Mouse (Mus musculus) 3134 (cell line): ENCODE measurements around the gene Henmt1.

Experiments
- DNase-seq: peaks from one replicate; pipeline ENCODE4 v3.0.0-alpha.2; 2011; ENCODE audit warnings: low spot score; ENCODE audit not compliant: insufficient read length; ENCODE audit errors: extremely low read depth

Henmt1 gene

GRCm38 (mm10) chr3:108939573-108939972, at the start of gene Henmt1:
Gene Henmt1, plus strand, starts transcription at chr3:108939873.
- DNase-seq, result no peak

DNA sequence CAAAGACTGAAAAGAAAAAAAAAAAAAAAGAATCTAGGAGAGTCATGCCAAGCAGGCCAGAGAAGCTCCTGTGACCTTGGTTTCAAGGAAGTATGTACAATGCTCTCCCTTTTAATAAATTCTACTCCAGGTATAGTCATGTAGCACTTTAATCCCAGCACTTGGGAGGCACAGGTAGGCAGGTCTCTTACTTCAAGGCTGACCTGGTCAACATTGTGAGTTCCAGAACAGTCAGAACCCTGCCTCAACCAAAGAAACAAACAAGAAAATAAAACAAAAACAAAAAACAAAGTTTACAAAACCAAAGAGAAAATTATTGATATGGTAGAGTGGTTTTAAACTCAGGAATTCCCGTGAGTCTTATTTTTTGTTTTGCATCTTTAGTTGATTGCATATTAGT, 49.8 kb upstream of the Henmt1 start, which contains the start of gene Fndc7:
Gene Fndc7, minus strand, starts transcription at position 101 of the 400 bp plus-strand sequence.
- DNase-seq, result no peak

- no peak for DNase-seq
Observed at GRCm38 (mm10) chr3:108892080-108892479, 47.6 kb upstream of the Henmt1 start.

- DNase-seq, result no peak
Observed at GRCm38 (mm10) chr3:108892914-108893313, 46.8 kb upstream of the Henmt1 start.

DNA sequence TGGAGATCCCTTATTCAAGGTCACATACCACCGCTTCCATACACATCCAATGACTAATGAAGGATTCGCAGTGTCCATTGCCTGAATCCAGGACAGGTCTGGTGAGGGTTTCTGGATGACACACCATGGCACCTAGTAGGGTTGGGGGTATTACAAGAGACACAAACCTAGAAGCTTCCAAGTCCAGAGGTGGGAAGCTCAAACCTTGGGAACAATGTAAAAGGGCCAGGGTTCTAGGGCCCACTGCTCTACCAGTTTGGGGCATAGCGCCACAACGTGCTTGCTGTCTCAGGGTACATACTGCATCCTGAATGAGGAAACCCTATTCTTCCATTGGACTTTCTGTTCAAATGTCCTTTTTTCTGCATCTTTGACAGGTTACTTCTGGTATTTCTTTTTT, 41.0 kb upstream of the Henmt1 start:
- no peak for DNase-seq

DNA sequence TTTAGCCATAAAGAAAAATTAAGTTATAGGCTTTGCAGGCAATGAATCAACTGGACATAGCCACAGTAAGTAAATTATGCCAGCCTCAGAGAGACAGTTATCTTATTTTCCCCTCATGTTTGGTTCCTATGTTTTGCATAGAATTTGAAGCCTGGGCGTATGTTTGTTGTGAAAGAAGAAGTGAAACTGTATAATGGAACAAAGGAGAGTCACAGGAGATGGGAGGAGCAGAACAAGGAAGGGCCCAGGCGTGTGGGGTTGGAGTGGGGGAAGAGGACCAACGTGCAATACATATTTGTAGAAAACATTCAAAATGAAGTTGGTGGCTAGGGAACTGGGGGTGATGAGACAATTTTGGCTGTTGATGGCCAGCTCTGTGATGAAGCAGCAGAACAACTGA, 39.5 kb upstream of the Henmt1 start:
- DNase-seq, result no peak

DNA sequence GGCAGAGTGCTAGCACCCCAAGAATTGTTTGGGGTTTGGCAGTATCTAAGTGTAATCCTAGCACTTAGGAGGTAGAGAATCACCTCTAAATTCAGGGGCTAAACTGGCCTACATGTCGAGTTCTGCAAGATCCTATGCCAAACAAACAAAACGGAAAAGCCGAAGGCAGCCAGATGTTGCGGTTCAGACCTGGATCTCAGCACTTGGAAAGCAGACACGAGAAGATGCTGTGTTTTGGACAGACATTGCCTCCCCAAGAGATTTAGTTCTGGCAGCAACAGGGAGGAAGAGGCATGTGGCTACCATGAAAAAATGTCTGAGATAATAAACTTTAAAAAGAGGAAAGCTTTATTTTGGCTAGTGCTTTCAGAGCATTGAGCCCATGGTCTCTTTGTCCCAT, 39.0 kb upstream of the Henmt1 start:
- DNase-seq, result no peak

- no peak for DNase-seq
Observed at GRCm38 (mm10) chr3:108902038-108902437, 37.6 kb upstream of the Henmt1 start.

DNA sequence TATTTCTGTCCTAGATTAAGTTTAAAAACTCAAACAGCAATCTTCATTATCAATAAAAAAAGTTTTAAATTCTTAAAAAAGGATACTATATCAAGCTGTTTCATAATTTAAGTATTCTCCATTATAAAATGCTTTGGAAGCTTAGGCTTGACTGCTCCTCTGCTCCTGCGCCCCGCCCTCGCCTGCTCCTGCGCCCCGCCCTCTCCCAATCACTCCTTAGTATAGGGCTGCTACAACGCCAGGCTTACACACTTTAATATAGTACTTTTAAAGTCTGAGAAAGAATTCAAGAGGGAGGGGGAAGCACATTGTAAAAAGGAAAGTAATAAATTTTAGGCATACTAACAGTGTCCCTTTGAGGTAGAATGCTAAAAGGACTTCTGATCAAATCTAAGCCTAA, 36.7 kb upstream of the Henmt1 start:
- DNase-seq, result no peak

GRCm38 (mm10) chr3:108910303-108911080, 29.2 kb upstream of the Henmt1 start:
- peak; percentile 44 for DNase-seq

DNA sequence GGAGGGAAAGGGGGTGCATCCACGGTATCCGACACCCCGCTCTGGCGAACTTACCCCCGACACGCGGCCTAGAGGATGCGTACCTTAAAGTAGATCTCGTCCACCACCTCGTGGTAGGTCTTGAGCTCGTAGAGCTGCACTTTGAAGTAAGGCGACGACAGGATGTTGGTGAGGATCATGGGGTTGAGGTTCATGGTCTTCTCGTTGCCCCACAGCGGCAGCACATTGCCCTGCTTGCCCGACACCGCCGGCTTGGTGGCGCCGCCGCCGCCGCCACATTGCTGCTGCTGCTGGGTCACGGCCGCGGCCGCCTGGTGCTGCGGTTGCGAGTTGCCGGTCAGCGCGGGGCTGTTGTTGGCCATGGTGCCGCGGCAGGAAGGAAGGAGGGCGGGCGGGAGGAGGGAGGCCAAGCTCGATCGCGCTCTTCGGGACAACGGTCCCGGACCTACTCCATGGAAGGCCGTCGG, 28.6 kb upstream of the Henmt1 start:
- DNase-seq, result no peak

- peak; percentile 97 for DNase-seq
Observed at GRCm38 (mm10) chr3:108911548-108912413, 27.9 kb upstream of the Henmt1 start, which contains the start of gene Prpf38b. Gene Prpf38b, minus strand, starts transcription at chr3:108911727.

DNA sequence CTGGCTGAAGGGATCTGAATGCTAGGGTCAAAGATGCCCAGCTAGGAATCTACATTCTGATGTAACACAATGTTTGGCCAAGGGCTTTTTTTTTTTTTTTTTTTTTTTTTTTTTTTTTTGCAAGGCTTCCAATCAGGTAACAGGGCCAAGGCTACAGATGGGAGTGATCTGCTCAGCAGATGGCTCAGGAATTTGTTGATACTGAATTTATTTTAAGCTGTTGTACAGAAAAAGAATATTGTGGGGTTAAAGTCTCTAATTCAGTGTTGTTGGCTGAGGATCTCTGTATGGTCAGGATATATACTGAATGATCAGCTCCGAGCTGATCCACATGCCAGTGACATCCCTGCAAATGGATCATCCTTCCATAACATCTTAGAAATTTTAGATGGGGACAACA, 23.7 kb upstream of the Henmt1 start:
- DNase-seq, result no peak

DNA sequence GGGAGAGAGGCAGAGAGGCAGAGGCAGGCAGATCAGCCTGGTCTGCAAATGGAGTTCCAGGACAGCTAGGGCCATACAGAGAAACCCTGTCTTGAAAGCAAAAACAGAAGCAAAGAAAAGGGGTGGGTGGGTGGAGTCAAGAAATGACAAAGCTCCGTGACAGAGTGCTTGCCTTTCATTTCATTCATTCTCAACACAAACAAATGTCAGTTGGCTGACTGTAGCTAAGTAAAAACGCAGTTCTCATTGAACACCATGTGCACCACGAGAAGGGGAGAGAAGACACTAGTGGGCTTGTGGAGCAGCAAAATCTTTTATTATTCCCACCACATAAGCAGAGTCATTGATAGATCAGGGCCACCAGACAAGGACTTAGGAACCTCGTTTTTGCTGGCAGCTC, 22.8 kb upstream of the Henmt1 start:
- DNase-seq, result no peak

- no peak for DNase-seq
Observed at GRCm38 (mm10) chr3:108917986-108918385, 21.7 kb upstream of the Henmt1 start.

- DNase-seq, result no peak
Observed at GRCm38 (mm10) chr3:108918852-108919251, 20.8 kb upstream of the Henmt1 start.

DNA sequence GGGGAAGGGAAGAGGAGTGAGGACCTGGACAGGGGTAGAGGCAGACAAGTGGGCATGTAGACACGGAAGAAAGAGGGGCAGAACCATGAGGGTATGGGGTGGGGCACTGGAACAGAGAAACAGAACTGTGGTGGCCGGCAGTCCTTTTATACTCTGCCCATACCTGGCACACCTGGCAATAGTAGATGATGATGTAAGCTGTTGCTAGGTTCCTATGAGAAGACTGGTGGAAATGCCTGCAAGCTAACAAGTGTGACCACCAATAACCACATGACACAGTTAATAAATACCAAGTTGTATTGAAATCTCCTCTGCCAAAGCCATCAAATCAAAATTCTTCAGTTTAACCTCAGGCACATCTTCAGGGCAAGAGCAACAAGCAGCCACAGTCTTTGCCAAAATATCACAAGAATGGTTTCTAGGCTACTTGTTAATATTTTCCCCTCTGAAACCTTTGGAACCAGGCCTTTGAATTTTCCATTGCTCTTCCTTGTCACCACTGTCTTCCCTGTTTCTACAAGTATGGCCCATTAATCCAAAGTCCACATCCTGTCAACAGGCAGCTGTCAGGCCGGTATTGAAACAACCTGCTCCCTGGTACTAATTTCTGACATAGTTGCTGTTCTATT, 19.1 kb upstream of the Henmt1 start:
- DNase-seq, result no peak

DNA sequence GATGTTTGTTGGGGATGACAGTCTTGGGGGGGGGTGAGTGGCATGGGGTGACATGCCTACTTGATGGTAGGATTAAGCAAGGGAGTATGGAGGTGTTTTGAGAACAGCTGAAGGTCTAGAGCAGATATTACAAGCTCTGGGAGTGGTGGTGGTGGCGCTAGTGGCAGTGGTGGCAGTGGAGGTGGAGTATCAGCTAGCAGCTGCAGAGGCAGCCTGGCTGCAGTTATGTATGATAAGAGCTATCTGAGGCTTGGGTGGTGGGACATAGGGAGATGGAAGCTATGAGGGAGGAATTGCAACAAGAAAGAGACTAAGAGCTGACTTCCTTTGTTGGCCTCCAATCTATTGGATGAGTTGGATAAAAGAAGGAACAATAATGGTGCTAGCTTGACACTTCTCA, 17.9 kb upstream of the Henmt1 start:
- DNase-seq, result no peak

DNA sequence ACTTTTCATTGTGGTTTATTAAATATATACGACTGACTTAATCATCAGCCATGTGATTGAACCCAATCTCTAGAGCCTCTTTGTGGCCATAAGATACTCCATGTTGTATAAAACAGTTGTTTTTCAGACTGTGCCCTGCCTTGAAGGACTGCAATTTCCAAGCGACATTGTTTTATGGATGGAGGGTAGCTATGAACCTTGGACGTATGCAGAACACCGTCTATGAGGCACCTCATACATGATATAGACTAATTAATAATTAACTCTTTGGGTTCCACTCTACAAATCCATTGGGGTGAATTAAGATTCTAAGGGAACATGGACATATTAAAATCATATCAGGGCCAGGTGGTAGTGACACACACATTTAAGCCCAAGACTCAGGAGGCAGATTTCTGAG, 14.0 kb upstream of the Henmt1 start:
- no peak for DNase-seq

GRCm38 (mm10) chr3:108926308-108926707, 13.4 kb upstream of the Henmt1 start:
- DNase-seq, result no peak

GRCm38 (mm10) chr3:108933557-108933956, 6.1 kb upstream of the Henmt1 start:
- DNase-seq, result peak; percentile 37
